Mouse (Mus musculus) adrenal gland, adult 2 months (tissue): Measurements from ENCODE around the gene Plcl1. TPM values are rescaled to one million over a fixed set of nuclear protein-coding genes. Genes with fewer than 3 reads are reported as not detected.

Experiments used
- DNase-seq: peaks from one replicate; pipeline ENCODE4 v3.0.0; 2021
- polyA plus RNA-seq: library from polyadenylated mRNA; depleted of rRNA; stranded (reverse); fragments of >200 nt; gene quantifications from 2 replicates; pipeline ENCODE4 v1.2.3, GENCODE M21; 2012
- total RNA-seq, 2 experiments: library from RNA; stranded (reverse); gene quantifications; 2 replicates each; pipeline ENCODE4 v1.2.3; 2021

Gene Plcl1
- total and polyA plus RNA-seq, 3 experiments = 1.9 to 5.7 (median 3.4) TPM

GRCm38 (mm10) chr1:55617857-55618256, 212.1 kb downstream of the Plcl1 start:
- no peak for DNase-seq

GRCm38 (mm10) chr1:55618617-55619286, 213.0 kb downstream of the Plcl1 start:
- DNase-seq = peak; percentile 45

GRCm38 (mm10) chr1:55631496-55631895, 225.8 kb downstream of the Plcl1 start:
- DNase-seq = no peak

- no peak for DNase-seq
Measured at GRCm38 (mm10) chr1:55632024-55632423, 226.3 kb downstream of the Plcl1 start.

GRCm38 (mm10) chr1:55633326-55633725, 227.6 kb downstream of the Plcl1 start:
- DNase-seq = no peak

GRCm38 (mm10) chr1:55659518-55660210, 253.9 kb downstream of the Plcl1 start:
- DNase-seq = no peak

GRCm38 (mm10) chr1:55661381-55661780, 255.7 kb downstream of the Plcl1 start:
- DNase-seq = no peak

- no peak for DNase-seq
Measured at GRCm38 (mm10) chr1:55665137-55665827, 259.6 kb downstream of the Plcl1 start.

GRCm38 (mm10) chr1:55665828-55666673, 260.3 kb downstream of the Plcl1 start:
- DNase-seq = no peak

- DNase-seq = no peak
Measured at GRCm38 (mm10) chr1:55666798-55667197, 261.1 kb downstream of the Plcl1 start.

- DNase-seq = no peak
Measured at GRCm38 (mm10) chr1:55668622-55669237, 263.0 kb downstream of the Plcl1 start.

GRCm38 (mm10) chr1:55682676-55683075, 277.0 kb downstream of the Plcl1 start:
- DNase-seq = no peak

GRCm38 (mm10) chr1:55686261-55686660, 280.5 kb downstream of the Plcl1 start:
- no peak for DNase-seq

GRCm38 (mm10) chr1:55693636-55694220, 288.0 kb downstream of the Plcl1 start:
- no peak for DNase-seq

GRCm38 (mm10) chr1:55696206-55696605, 290.5 kb downstream of the Plcl1 start:
- no peak for DNase-seq

- DNase-seq = no peak
Measured at GRCm38 (mm10) chr1:55699393-55699970, 293.8 kb downstream of the Plcl1 start.

- DNase-seq = no peak
Measured at GRCm38 (mm10) chr1:55700016-55700415, 294.3 kb downstream of the Plcl1 start.

- no peak for DNase-seq
Measured at GRCm38 (mm10) chr1:55700726-55701125, 295.0 kb downstream of the Plcl1 start.

GRCm38 (mm10) chr1:55701601-55702000, 295.9 kb downstream of the Plcl1 start:
- no peak for DNase-seq

GRCm38 (mm10) chr1:55702106-55702505, 296.4 kb downstream of the Plcl1 start:
- DNase-seq = no peak

GRCm38 (mm10) chr1:55704707-55705106, 299.0 kb downstream of the Plcl1 start:
- DNase-seq = no peak
